Mouse (Mus musculus): ENCODE measurements at regions not wholly inside any gene's neighbourhood (a gene's known extent, or its start where the extent isn't known, plus 50 kb on each side); places are given as distances from the start of the nearest gene placed in this dataset.

DNA sequence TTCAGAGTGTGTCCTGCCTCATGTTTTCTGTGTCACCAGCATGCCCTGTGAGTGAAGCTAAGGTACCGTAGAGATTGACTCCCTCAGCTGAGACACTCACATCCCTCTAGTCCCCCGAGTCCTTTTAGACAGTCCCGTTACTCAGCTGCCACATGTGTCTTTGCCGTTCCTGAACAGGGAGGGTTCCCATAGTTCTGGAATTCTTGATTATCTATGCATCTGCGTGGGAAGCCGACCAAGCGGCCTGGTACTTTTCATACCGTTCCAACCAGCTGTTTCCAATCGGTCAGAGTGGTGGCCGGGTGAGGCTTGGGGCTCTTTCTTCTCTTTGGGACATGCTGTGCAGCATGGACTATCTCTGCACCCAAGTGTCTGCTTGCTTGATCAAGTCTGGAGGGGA is 82.3 kb upstream of the Spin1 start:
- TF ChIP-seq CTCF (IDR thresholded peaks at IDR 0.05; ENCODE audit: low read depth, low read length) (no peak), POLR2A (IDR thresholded peaks at IDR 0.05; ENCODE audit: extremely low read depth, insufficient read depth, low read length) (no peak)
- Histone ChIP-seq H3K4me1 (ENCODE audit: control insufficient read depth, insufficient read depth, low read length) (no peaks in the 10 kb centered on the region), H3K4me3 (ENCODE audit: insufficient read depth, low read depth, low read length) (no peak overlapping the region), H3K79me2 (ENCODE audit: control insufficient read depth, insufficient read depth, low read length) (no peaks in the 10 kb centered on the region), H3K27ac (replicated peaks; ENCODE audit: insufficient read depth, low read depth, low read length) (no peak overlapping the region), H3K9ac (ENCODE audit: low read depth, low read length) (no peak overlapping the region), H3K27me3 (ENCODE audit: control insufficient read depth, insufficient read depth, low read length) (no peaks in the 10 kb centered on the region), H3K36me3 (ENCODE audit: control insufficient read depth, insufficient read depth, low read length) (no peaks in the 10 kb centered on the region)
- WGBS: 94% methylated on average over 10 of the region's 10 CpGs
- DNase-seq (ENCODE audit: extremely low read depth, low read depth, low spot score): no peak

DNA sequence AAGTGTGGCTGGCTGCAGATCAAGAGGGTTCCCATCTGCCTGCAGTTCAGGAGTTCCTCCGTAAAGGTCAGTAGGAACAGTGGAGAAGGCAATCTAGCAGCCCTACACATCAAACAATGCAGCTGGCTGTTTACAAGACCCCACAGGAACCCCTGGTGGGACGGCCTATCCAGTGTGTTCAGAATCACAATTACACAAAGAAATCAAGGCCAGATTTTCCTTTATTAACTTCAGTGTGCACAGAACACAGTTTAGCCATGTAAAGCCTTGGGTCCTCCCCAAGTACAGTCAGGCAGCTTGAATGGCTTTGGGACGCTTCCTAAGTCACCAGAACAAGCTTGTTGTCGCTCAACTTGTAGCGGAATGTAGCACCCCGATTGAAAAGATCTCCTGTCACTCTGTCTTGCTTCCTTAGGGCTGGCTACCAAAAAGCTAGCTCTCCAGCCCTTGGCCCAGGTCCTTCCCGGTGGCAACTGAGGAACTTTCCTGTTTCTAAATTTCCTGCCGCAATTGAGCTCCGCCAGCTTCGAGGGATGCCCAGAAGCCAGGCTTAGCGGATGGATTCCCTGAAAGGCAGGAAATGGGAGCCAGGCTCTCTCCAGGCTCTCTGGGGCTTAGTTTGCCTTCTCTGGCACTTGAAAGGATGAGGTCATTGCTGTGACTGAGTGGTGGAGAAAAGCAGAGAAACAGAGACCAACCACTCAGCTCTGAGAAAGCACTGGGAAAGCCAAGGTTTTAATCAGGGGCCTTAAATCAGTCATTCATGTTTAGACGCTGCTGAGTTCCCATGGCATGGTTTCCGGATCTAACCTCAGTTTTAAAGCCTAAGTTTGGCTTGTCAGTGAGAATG is 78.1 kb upstream of the Spin1 start:
- WGBS: 68% methylated on average over 13 of the region's 13 CpGs
- no peak overlapping the region for H3K4me3 ChIP-seq (ENCODE audit: insufficient read depth, low read depth, low read length)
- no peak overlapping the region for H3K9ac ChIP-seq (ENCODE audit: low read depth, low read length)
- DNase-seq (ENCODE audit: extremely low read depth, low read depth, low spot score): no peak
- no peak overlapping the region for H3K27ac ChIP-seq (replicated peaks; ENCODE audit: insufficient read depth, low read depth, low read length)
- no peaks in the 10 kb centered on the region for H3K36me3 ChIP-seq (ENCODE audit: control insufficient read depth, insufficient read depth, low read length)
- H3K27me3 ChIP-seq (ENCODE audit: control insufficient read depth, insufficient read depth, low read length): no peaks in the 10 kb centered on the region
- no peaks in the 10 kb centered on the region for H3K4me1 ChIP-seq (ENCODE audit: control insufficient read depth, insufficient read depth, low read length)
- H3K79me2 ChIP-seq (ENCODE audit: control insufficient read depth, insufficient read depth, low read length): no peaks in the 10 kb centered on the region
- TF ChIP-seq POLR2A (IDR thresholded peaks at IDR 0.05; ENCODE audit: extremely low read depth, insufficient read depth, low read length): no peak
- TF ChIP-seq CTCF (IDR thresholded peaks at IDR 0.05; ENCODE audit: low read depth, low read length): no peak

DNA sequence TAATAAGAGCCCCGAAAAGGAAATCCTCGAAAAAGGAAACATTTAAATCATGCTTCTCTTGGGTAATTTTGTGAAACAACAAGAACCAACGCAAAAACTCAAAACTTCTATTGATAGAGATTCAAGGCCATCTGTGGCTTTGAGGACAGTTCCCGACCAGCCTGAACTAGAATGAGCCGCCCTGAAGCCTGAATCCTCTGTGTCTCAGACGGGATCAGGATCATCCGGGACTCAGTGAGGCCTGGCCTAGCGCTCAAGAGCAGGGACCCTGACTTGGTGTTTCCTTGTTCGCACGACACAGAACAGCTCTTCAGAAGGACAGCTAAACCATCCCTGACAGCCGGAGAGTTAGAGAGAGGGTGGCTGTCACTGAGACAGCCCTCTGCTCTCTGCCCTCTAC is 77.4 kb upstream of the Spin1 start:
- no peaks in the 10 kb centered on the region for H3K36me3 ChIP-seq (ENCODE audit: control insufficient read depth, insufficient read depth, low read length)
- no peaks in the 10 kb centered on the region for H3K27me3 ChIP-seq (ENCODE audit: control insufficient read depth, insufficient read depth, low read length)
- DNase-seq (ENCODE audit: extremely low read depth, low read depth, low spot score): no peak
- H3K27ac ChIP-seq (replicated peaks; ENCODE audit: insufficient read depth, low read depth, low read length): no peak overlapping the region
- TF ChIP-seq POLR2A (IDR thresholded peaks at IDR 0.05; ENCODE audit: extremely low read depth, insufficient read depth, low read length) (no peak), CTCF (IDR thresholded peaks at IDR 0.05; ENCODE audit: low read depth, low read length) (no peak)
- WGBS: 88% methylated on average over 11 of the region's 11 CpGs
- no peaks in the 10 kb centered on the region for H3K4me1 ChIP-seq (ENCODE audit: control insufficient read depth, insufficient read depth, low read length)
- no peak overlapping the region for H3K4me3 ChIP-seq (ENCODE audit: insufficient read depth, low read depth, low read length)
- no peak overlapping the region for H3K9ac ChIP-seq (ENCODE audit: low read depth, low read length)
- H3K79me2 ChIP-seq (ENCODE audit: control insufficient read depth, insufficient read depth, low read length): no peaks in the 10 kb centered on the region

DNA sequence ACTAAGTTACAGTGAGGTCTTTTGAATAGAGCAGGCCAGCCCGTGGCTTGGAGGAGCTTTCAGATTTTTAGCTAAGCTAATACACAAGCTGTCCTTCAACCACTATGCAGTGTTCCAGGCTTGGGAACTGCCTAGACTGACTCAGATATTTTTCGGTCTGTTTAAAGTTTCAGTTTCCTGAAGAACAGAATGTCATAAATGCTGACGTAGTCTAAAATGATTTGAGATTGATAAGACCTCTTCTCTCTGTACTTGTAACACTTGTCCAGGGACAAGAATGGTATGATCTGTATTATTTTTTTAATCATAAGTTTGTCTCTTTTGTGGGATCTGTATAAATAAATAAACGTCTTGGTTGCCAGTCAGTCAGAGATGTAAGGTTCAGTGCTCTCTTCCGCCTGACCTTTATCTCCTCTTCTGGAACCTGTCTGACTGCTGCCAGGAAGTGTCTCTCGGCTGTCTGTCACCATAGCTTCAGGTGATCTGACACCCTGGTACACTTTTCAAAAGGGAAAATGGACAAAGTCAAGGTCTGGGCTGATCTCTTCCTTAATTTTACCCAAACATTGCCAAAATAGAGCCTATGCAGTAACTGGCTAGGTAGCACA is 74.3 kb upstream of the Spin1 start:
- Histone ChIP-seq H3K36me3 (ENCODE audit: control insufficient read depth, insufficient read depth, low read length) (no peaks in the 10 kb centered on the region), H3K9ac (ENCODE audit: low read depth, low read length) (no peak overlapping the region), H3K27ac (replicated peaks; ENCODE audit: insufficient read depth, low read depth, low read length) (no peak overlapping the region), H3K4me1 (ENCODE audit: control insufficient read depth, insufficient read depth, low read length) (no peaks in the 10 kb centered on the region), H3K79me2 (ENCODE audit: control insufficient read depth, insufficient read depth, low read length) (no peaks in the 10 kb centered on the region), H3K27me3 (ENCODE audit: control insufficient read depth, insufficient read depth, low read length) (no peaks in the 10 kb centered on the region), H3K4me3 (ENCODE audit: insufficient read depth, low read depth, low read length) (no peak overlapping the region)
- no peak for TF ChIP-seq POLR2A (IDR thresholded peaks at IDR 0.05; ENCODE audit: extremely low read depth, insufficient read depth, low read length)
- TF ChIP-seq CTCF (IDR thresholded peaks at IDR 0.05; ENCODE audit: low read depth, low read length): no peak
- DNase-seq (ENCODE audit: extremely low read depth, low read depth, low spot score): no peak
- 64% methylated on average over 6 of the region's 6 CpGs for WGBS

DNA sequence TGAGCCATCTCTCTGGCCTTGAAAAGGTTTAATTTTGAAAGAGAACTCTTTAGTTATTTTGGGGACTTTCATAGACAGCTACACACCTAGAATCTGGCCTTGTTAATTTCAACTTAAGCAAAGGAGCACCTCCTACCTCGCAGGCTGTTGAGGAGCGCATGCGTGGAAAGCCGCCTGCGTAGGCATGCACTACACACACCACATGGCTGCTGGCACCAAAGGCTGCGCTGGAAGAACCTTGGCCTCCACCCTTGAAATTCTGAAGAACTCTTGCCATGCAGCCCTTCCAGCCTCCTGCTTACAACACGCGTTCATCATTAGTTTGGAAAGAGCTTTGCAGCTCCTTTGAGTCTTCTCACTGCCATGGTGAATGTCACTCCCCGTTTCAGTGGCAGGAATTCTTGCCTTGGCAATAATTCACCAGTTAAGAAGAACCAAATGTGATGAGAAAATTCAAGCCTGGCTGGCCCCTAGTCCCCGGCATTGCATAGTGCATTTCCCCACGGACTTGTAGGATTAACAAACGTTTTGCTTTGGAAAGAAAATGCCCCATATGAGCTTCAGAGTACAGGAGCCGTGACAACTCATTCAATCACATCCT is 62.7 kb upstream of the Spin1 start:
- Histone ChIP-seq H3K27ac (replicated peaks; ENCODE audit: insufficient read depth, low read depth, low read length) (no peak overlapping the region), H3K4me1 (ENCODE audit: control insufficient read depth, insufficient read depth, low read length) (no peaks in the 10 kb centered on the region), H3K79me2 (ENCODE audit: control insufficient read depth, insufficient read depth, low read length) (no peaks in the 10 kb centered on the region), H3K36me3 (ENCODE audit: control insufficient read depth, insufficient read depth, low read length) (no peaks in the 10 kb centered on the region), H3K4me3 (ENCODE audit: insufficient read depth, low read depth, low read length) (no peak overlapping the region), H3K9ac (ENCODE audit: low read depth, low read length) (no peak overlapping the region), H3K27me3 (ENCODE audit: control insufficient read depth, insufficient read depth, low read length) (no peaks in the 10 kb centered on the region)
- DNase-seq (ENCODE audit: extremely low read depth, low read depth, low spot score): no peak
- TF ChIP-seq POLR2A (IDR thresholded peaks at IDR 0.05; ENCODE audit: extremely low read depth, insufficient read depth, low read length) (no peak), CTCF (IDR thresholded peaks at IDR 0.05; ENCODE audit: low read depth, low read length) (no peak)
- WGBS: 92% methylated on average over 13 of the region's 13 CpGs

Data from liver, adult 2 months (tissue).